Mouse (Mus musculus) layer of hippocampus, postnatal 14 days (tissue): ENCODE measurements around the gene Kcnk4. TPM values are rescaled to one million over a fixed set of nuclear protein-coding genes. Genes with fewer than 3 reads are reported as not detected.
"Not testable (repeated sequence)": the region's sequence is repeated elsewhere in the genome, so short reads cannot be mapped to it uniquely, and the experiment has no call there.

ENCODE experiments used
- DNase-seq, 2 experiments: peaks; one replicate each; pipeline ENCODE4 v3.0.0; 2021 to 2022; ENCODE audit warnings: low spot score in 2 of 2, mixed read lengths in 1 of 2
- total RNA-seq, 2 experiments: library from RNA; stranded (reverse); gene quantifications; 2 replicates each; pipeline ENCODE4 v1.2.3; 2021

Kcnk4 gene
- total RNA-seq, 2 experiments from 2014 or later, result 26.2 to 26.9 TPM

GRCm38 (mm10) chr19:6919876-6920740, 14.2 kb downstream of the Kcnk4 start:
- DNase-seq, result no peak

- DNase-seq, result no peak
Measured at GRCm38 (mm10) chr19:6919431-6919830, 14.9 kb downstream of the Kcnk4 start.

DNA sequence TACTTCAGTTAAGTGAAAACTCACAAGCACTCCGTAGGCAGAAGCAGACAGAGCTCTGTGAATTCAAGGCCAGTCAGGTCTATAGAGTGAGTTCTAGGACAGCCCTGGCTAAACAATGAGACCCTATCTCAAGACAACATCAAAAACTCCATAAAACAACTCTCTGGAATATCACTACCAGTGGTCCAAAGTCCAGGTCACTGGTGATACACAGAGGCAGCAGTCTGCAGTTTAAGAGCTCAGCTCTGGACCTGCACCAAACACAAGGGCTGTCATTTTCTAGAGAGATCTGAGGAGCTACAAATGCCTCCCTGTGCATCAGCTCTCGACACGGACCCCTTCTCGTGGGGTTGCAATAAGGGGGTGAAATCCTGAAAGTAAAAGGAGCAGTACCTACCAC, 16.0 kb downstream of the Kcnk4 start:
- no peak for DNase-seq

DNA sequence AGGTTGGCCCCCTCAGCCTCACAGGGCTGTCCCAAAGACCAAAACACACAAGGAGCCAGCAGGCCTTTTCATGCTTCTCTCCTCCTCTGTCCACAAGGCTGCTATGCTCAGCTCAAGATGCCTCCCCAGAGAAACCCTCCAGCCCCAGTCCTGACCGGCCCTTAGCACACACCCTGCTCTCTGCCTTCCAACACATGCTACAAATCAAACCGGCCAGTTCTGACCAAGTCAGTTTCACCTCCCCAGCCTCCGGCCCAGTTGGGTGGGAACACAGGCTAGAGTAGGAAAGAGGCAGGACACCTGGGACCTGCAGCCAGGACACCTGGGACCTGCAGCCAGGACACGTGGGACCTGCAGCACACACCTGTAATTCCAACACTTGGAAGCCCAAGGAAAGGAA, 17.8 kb downstream of the Kcnk4 start:
- no peak for DNase-seq

DNA sequence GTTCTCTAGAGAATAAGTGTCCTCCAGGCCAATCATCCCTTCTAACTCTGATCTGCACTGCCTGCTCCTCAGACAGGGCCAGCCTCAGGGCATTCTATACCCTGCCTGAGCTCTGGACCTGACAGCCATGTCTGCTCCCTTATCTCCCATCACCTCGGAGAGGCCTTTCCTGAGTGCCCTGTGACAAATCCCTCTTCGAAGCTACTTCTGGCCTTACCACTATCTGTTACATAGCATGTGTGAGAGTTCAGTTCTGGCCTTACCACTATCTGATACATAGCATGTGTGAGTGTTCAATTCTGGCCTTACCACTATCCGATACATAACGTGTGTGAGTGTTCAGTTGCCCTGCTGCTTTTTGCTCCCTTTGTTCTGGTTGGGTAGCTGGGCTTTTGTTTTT, 19.0 kb downstream of the Kcnk4 start:
- DNase-seq, result no peak

GRCm38 (mm10) chr19:6914540-6914939, 19.8 kb downstream of the Kcnk4 start:
- DNase-seq, result no peak

GRCm38 (mm10) chr19:6913991-6914390, 20.3 kb downstream of the Kcnk4 start:
- no peak for DNase-seq

GRCm38 (mm10) chr19:6913036-6913435, 21.3 kb downstream of the Kcnk4 start:
- no peak for DNase-seq

GRCm38 (mm10) chr19:6912205-6912970, 21.9 kb downstream of the Kcnk4 start:
- DNase-seq, result no peak

- DNase-seq, result no peak
Measured at GRCm38 (mm10) chr19:6911101-6912074, 22.9 kb downstream of the Kcnk4 start.

GRCm38 (mm10) chr19:6910306-6910705, 24.0 kb downstream of the Kcnk4 start:
- DNase-seq, result not testable (repeated sequence)

DNA sequence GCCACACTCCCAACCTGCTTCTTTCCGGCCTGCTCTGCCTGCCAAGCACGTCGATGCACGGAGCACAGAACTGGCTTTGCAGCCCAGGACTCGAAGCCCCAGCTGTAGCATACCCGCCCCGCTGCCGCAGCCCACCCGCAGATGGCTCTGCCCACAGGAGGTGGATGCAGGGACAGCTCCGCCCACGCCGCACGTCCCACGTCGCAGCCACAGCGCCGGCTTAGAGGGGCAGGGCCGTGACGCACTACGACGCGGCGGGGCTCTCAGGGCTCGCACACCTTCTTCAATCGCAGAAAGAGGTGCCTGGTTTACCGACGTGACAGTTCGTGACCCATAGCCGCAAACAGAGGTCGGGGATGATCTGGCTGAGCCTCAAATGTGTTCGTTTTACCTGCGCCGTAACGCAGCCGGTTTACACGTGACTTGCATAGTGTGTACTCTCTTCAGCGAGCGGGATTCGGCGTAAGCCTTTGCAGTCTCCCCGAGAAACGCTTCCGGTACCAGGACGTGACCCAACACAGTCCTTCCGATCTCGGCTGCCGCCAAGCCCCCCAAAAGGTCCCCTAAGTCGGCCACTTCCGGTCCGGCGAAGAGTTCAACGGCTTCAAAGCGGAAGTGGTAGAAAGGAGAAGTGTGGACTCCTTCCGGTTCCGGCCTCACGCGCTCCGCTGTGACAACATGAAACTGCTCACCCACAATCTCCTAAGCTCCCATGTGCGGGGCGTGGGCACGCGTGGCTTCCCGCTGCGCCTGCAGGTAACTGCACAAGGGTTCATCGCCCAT, 24.6 kb downstream of the Kcnk4 start, which contains the start of the genes Trmt112 and Prdx5:
TSS of gene Trmt112 (plus strand) at position 192 of the 783 bp plus-strand sequence.
TSS of gene Prdx5 (minus strand) at position 600 of the 783 bp plus-strand sequence.
- peak; percentile 90 to 95 for DNase-seq

- no peak for DNase-seq
Measured at GRCm38 (mm10) chr19:6909021-6909420, 25.3 kb downstream of the Kcnk4 start.

GRCm38 (mm10) chr19:6907811-6908540, 26.3 kb downstream of the Kcnk4 start:
- DNase-seq, result no peak

DNA sequence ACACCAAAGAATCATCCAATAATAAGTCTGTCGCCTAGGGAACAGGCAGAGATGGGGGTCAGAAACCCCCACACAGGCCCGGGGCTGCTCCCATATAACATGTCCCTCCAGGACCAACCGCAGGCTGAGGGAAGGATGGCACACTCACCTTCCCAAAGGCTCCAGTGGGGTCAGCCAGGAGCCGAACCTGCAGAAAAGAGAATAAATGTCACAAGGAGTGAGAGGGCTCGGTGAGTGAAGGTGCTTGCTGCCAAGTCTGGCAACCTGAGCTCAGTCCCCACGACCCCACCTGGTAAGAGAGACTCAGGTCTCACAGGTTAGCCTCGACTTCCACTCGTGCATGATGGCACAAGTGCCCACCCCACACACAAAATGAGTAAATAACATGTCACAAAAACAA, 27.2 kb downstream of the Kcnk4 start:
- no peak for DNase-seq

DNA sequence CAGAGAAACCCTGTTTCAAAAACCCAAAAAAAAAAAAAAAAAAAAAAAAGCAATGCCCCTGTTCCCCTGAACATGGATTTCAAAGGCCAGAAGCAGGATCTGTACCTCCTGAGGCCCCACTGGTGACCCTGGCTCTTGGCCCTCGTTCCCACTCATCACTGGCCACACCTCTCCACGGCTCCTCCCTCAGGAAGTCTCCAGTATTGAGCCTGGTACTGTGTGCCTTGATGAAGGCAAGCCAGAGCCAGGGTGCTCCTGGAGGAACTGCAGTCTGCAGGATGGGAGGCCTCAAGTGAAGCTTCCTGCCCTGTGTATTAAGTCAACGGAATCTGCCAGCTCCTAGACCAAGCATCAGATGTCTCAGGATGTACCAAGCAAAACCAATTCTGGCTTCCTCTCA, 28.1 kb downstream of the Kcnk4 start:
- no peak for DNase-seq

GRCm38 (mm10) chr19:6905498-6906159, 28.7 kb downstream of the Kcnk4 start:
- DNase-seq, result no peak

DNA sequence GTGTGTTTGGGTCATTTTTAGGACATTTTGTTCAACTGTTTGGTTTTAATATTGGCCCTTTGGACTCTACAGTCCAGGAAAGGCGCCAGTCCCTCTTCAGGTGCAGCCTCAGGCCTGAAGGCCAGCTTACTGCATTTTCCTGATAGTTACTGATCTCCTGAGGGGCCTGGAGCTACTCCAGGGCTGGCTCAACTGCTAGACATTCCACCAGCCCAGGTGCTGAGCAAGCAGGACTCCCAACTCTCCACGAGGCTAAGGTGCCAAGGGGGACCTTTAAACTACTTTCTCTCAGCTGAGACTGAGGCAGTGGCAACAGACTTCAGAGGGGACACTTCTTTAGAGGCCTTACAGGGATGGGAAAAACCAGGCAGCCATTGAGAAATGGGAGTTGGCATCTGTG, 29.5 kb downstream of the Kcnk4 start:
- no peak for DNase-seq

GRCm38 (mm10) chr19:6903031-6903430, 31.3 kb downstream of the Kcnk4 start:
- DNase-seq, result no peak
